Mouse (Mus musculus): ENCODE results near the gene Erbb3. TPM values are rescaled to one million over a fixed set of nuclear protein-coding genes. Genes with fewer than 3 reads are reported as not detected.

Erbb3 gene
- polyA plus RNA-seq, 1 experiment = 0.77 TPM

GRCm38 (mm10) chr10:128538340-128538870 lies 51.0 kb downstream of the Erbb3 start:
- no peaks in the 10 kb centered on the region for H3K4me1 ChIP-seq (ENCODE audit: control insufficient read depth, insufficient read depth, low read length)
- H3K4me3 ChIP-seq (ENCODE audit: control insufficient read depth, low read depth, low read length) = no peak overlapping the region
- H3K27me3 ChIP-seq (ENCODE audit: control insufficient read depth, insufficient read depth, low read length) = no peaks in the 10 kb centered on the region
- H3K36me3 ChIP-seq (ENCODE audit: control insufficient read depth, insufficient read depth, low read length) = no peaks in the 10 kb centered on the region
- no peak overlapping the region for H3K27ac ChIP-seq (ENCODE audit: control insufficient read depth, insufficient read depth, low read depth, low read length)
- TF ChIP-seq CTCF (IDR thresholded peaks at IDR 0.05; ENCODE audit: control insufficient read depth, insufficient read depth, insufficient replicate concordance, low read depth, low read length) = no peak
- no peak for TF ChIP-seq POLR2A (IDR thresholded peaks at IDR 0.05; ENCODE audit: control insufficient read depth, low read depth, low read length)

GRCm38 (mm10) chr10:128536266-128536940 lies 53.0 kb downstream of the Erbb3 start:
- no peak overlapping the region for H3K4me3 ChIP-seq (ENCODE audit: control insufficient read depth, low read depth, low read length)
- peak; percentile 80 for TF ChIP-seq CTCF (IDR thresholded peaks at IDR 0.05; ENCODE audit: control insufficient read depth, insufficient read depth, insufficient replicate concordance, low read depth, low read length)
- TF ChIP-seq POLR2A (IDR thresholded peaks at IDR 0.05; ENCODE audit: control insufficient read depth, low read depth, low read length) = no peak
- H3K4me1 ChIP-seq (ENCODE audit: control insufficient read depth, insufficient read depth, low read length) = no peaks in the 10 kb centered on the region
- no peak overlapping the region for H3K27ac ChIP-seq (ENCODE audit: control insufficient read depth, insufficient read depth, low read depth, low read length)
- H3K36me3 ChIP-seq (ENCODE audit: control insufficient read depth, insufficient read depth, low read length) = no peaks in the 10 kb centered on the region
- H3K27me3 ChIP-seq (ENCODE audit: control insufficient read depth, insufficient read depth, low read length) = no peaks in the 10 kb centered on the region

- Histone ChIP-seq H3K27ac (ENCODE audit: control insufficient read depth, insufficient read depth, low read depth, low read length) (no peak overlapping the region), H3K27me3 (ENCODE audit: control insufficient read depth, insufficient read depth, low read length) (no peaks in the 10 kb centered on the region), H3K4me1 (ENCODE audit: control insufficient read depth, insufficient read depth, low read length) (no peaks in the 10 kb centered on the region), H3K36me3 (ENCODE audit: control insufficient read depth, insufficient read depth, low read length) (no peaks in the 10 kb centered on the region), H3K4me3 (ENCODE audit: control insufficient read depth, low read depth, low read length) (no peak overlapping the region)
- no peak for TF ChIP-seq CTCF (IDR thresholded peaks at IDR 0.05; ENCODE audit: control insufficient read depth, insufficient read depth, insufficient replicate concordance, low read depth, low read length)
- no peak for TF ChIP-seq POLR2A (IDR thresholded peaks at IDR 0.05; ENCODE audit: control insufficient read depth, low read depth, low read length)
These were observed 53.7 kb downstream of the Erbb3 start for GRCm38 (mm10) chr10:128535624-128536265.

- Histone ChIP-seq H3K27ac (ENCODE audit: control insufficient read depth, insufficient read depth, low read depth, low read length) (no peak overlapping the region), H3K27me3 (ENCODE audit: control insufficient read depth, insufficient read depth, low read length) (no peaks in the 10 kb centered on the region), H3K4me1 (ENCODE audit: control insufficient read depth, insufficient read depth, low read length) (no peaks in the 10 kb centered on the region), H3K4me3 (ENCODE audit: control insufficient read depth, low read depth, low read length) (no peak overlapping the region), H3K36me3 (ENCODE audit: control insufficient read depth, insufficient read depth, low read length) (no peaks in the 10 kb centered on the region)
- TF ChIP-seq POLR2A (IDR thresholded peaks at IDR 0.05; ENCODE audit: control insufficient read depth, low read depth, low read length) (no peak), CTCF (IDR thresholded peaks at IDR 0.05; ENCODE audit: control insufficient read depth, insufficient read depth, insufficient replicate concordance, low read depth, low read length) (no peak)
These were observed 54.2 kb downstream of the Erbb3 start for GRCm38 (mm10) chr10:128535206-128535605.

GRCm38 (mm10) chr10:128526366-128527356 lies 62.8 kb downstream of the Erbb3 start:
- Histone ChIP-seq H3K27ac (ENCODE audit: control insufficient read depth, insufficient read depth, low read depth, low read length) (no peak overlapping the region), H3K27me3 (ENCODE audit: control insufficient read depth, insufficient read depth, low read length) (peaks cover 2% of the 10 kb centered on the region), H3K36me3 (ENCODE audit: control insufficient read depth, insufficient read depth, low read length) (no peaks in the 10 kb centered on the region), H3K4me3 (ENCODE audit: control insufficient read depth, low read depth, low read length) (peak overlapping the region; percentile 86; the same call in 1 of the 2 replicates), H3K4me1 (ENCODE audit: control insufficient read depth, insufficient read depth, low read length) (peaks cover 14% of the 10 kb centered on the region)
- TF ChIP-seq POLR2A (IDR thresholded peaks at IDR 0.05; ENCODE audit: control insufficient read depth, low read depth, low read length) (no peak), CTCF (IDR thresholded peaks at IDR 0.05; ENCODE audit: control insufficient read depth, insufficient read depth, insufficient replicate concordance, low read depth, low read length) (no peak)

- Histone ChIP-seq H3K4me3 (ENCODE audit: control insufficient read depth, low read depth, low read length) (peak within 1 kb of the TSS; percentile 86), H3K4me1 (ENCODE audit: control insufficient read depth, insufficient read depth, low read length) (peaks cover 14% of the 10 kb centered on the region), H3K27ac (ENCODE audit: control insufficient read depth, insufficient read depth, low read depth, low read length) (0 out of 2 replicates have a peak within 1 kb of the TSS, but pooled peaks have one; percentile 20), H3K27me3 (ENCODE audit: control insufficient read depth, insufficient read depth, low read length) (peaks cover 2% of the 10 kb centered on the region), H3K36me3 (ENCODE audit: control insufficient read depth, insufficient read depth, low read length) (no peaks in the 10 kb centered on the region)
- TF ChIP-seq POLR2A (IDR thresholded peaks at IDR 0.05; ENCODE audit: control insufficient read depth, low read depth, low read length) (no peak), CTCF (IDR thresholded peaks at IDR 0.05; ENCODE audit: control insufficient read depth, insufficient read depth, insufficient replicate concordance, low read depth, low read length) (no peak)
These were observed 63.7 kb downstream of the Erbb3 start, which contains the start of gene Esyt1 for GRCm38 (mm10) chr10:128525671-128526308. Gene Esyt1 (minus strand): TSS chr10:128525871.

Measured in testis, adult 2 months (tissue).